Mouse (Mus musculus): ENCODE measurements around the gene Itgav.

- TF ChIP-seq CTCF (IDR thresholded peaks at IDR 0.05; ENCODE audit: low read depth) (no peak), EP300 (IDR thresholded peaks at IDR 0.05; ENCODE audit: low read depth) (no peak)
These were observed 129.2 kb downstream of the Itgav start for GRCm38 (mm10) chr2:83853423-83853822.
